Mouse (Mus musculus) forebrain, embryonic 11.5 days (tissue): Measurements from ENCODE around the gene Hist1h2af. TPM values are rescaled to one million over a fixed set of nuclear protein-coding genes. Genes with fewer than 3 reads are reported as not detected.

Experiments
- ATAC-seq: fragments of 200-750 bp; cut with Nextera tagmentation; replicated peaks from 2 replicates; pipeline ENCODE4 v1.8.0; 2017; ENCODE audit warnings: moderate TSS enrichment; ENCODE audit not compliant: low FRiP score
- DNase-seq: peaks from one replicate; pipeline ENCODE4 v3.0.0-alpha.2; 2017; ENCODE audit warnings: low spot score
- H3K27ac ChIP-seq: fragments of 300-500 bp; sonication (generic); 2 replicates; pipeline ENCODE4 v1.5.1; 2014; ENCODE audit warnings: low read depth, low read length
- H3K27me3 ChIP-seq: fragments of 300-500 bp; sonication (generic); 2 replicates; pipeline ENCODE4 v1.6.1; 2014; ENCODE audit warnings: mild to moderate bottlenecking, low read length, mixed read lengths; ENCODE audit not compliant: control insufficient read depth, insufficient read depth
- H3K36me3 ChIP-seq: fragments of 300-500 bp; sonication (generic); 2 replicates; pipeline ENCODE4 v1.6.1; 2014; ENCODE audit warnings: mild to moderate bottlenecking, low read length, moderate library complexity, mixed read lengths; ENCODE audit not compliant: control insufficient read depth, insufficient read depth
- H3K4me1 ChIP-seq: fragments of 300-500 bp; sonication (generic); replicated peaks from 2 replicates; pipeline ENCODE4 v1.6.1; 2014; ENCODE audit warnings: low read length, mixed read lengths; ENCODE audit not compliant: control insufficient read depth, insufficient read depth
- H3K4me2 ChIP-seq: fragments of 300-500 bp; sonication (generic); 2 replicates; pipeline ENCODE4 v1.6.1; 2014; ENCODE audit warnings: low read depth, mild to moderate bottlenecking, low read length, moderate library complexity, mixed read lengths; ENCODE audit not compliant: severe bottlenecking
- H3K4me3 ChIP-seq: fragments of 300-500 bp; sonication (generic); 2 replicates; pipeline ENCODE4 v1.5.1; 2014; ENCODE audit warnings: low read depth, low read length
- H3K9ac ChIP-seq: fragments of 300-500 bp; sonication (generic); 2 replicates; pipeline ENCODE4 v1.6.1; 2014; ENCODE audit warnings: low read length
- H3K9me3 ChIP-seq: fragments of 300-500 bp; sonication (generic); 2 replicates; pipeline ENCODE4 v1.6.1; 2016; ENCODE audit warnings: low read length, mixed read lengths; ENCODE audit not compliant: control insufficient read depth
- WGBS: fragments of 180-500 bp; shearing (Covaris S2); extraction: QIAGEN DNeasy Blood & Tissue Kit; methylation state at CpG from one replicate; pipeline ENCODE4 v1.1.7; 2014; 5-methylcytosine and 5-hydroxymethylcytosine counted together
- polyA plus RNA-seq: library from polyadenylated mRNA; unstranded; fragments of >200 nt; fragmentation: Nextera tagmentation; extraction: Ambion mirVana; gene quantifications from 2 replicates; pipeline ENCODE4 v1.2.1, GENCODE M21; 2014

Gene Hist1h2af
- polyA plus RNA-seq, 1 experiment from 2014 or later, result 7.7 TPM

- Histone ChIP-seq H3K27me3 (no peaks in the 10 kb centered on the region), H3K27ac (no peak overlapping the region), H3K4me1 (peaks cover 3% of the 10 kb centered on the region; the same call in 1 of the 2 replicates), H3K9me3 (no peaks in the 10 kb centered on the region), H3K36me3 (no peaks in the 10 kb centered on the region), H3K9ac (no peak overlapping the region), H3K4me2 (peak overlapping the region; percentile 51), H3K4me3 (peak overlapping the region; percentile 24)
- DNase-seq (no peak), ATAC-seq (no peak)
- 3% methylated on average over 10 of the region's 10 CpGs for WGBS
These were observed 35.1 kb upstream of the Hist1h2af start for GRCm38 (mm10) chr13:23498653-23499052.

- H3K27me3 ChIP-seq, result no peaks in the 10 kb centered on the region
- no peaks in the 10 kb centered on the region for H3K36me3 ChIP-seq
- DNase-seq (no peak), ATAC-seq (no peak)
- H3K9me3 ChIP-seq, result no peaks in the 10 kb centered on the region
- no peak overlapping the region for H3K4me3 ChIP-seq
- H3K4me1 ChIP-seq, result peaks cover 3% of the 10 kb centered on the region; the same call in 1 of the 2 replicates
- no peak overlapping the region for H3K27ac ChIP-seq
- no peak overlapping the region for H3K9ac ChIP-seq
- no peak overlapping the region for H3K4me2 ChIP-seq
- WGBS, result 1% methylated on average over 7 of the region's 7 CpGs
These were observed 33.8 kb upstream of the Hist1h2af start for GRCm38 (mm10) chr13:23499943-23500342.

DNA sequence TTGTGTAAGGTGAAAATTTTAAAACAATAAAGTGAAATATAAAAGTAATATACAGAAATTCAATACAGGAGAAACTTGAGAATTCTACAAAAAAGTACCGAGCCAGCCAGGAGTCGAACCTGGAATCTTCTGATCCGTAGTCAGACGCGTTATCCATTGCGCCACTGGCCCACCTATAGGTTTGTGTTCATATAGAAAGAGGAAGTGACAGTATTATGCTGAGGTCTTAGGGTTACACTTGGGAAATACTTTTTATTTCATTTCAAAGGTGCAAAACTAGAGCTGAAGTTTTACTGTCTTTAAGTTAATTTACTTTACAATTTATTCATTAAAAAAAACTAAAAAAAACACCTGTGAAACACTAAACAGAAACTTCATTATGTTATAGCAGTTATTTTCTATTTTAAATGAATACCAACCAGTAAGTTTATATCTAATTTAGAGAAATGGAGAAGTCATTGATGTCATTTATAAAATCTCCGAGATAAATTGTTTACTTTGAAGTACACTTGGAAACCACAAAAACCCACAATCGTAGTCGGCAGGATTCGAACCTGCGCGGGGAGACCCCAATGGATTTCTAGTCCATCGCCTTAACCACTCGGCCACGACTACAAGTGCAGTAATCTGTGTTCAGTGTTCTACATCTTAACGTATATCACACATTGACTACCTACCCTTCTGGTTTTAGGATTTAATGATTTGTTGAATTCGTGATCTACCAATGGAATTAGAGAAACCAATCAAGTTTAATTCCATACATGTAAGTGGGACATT, 33.1 kb upstream of the Hist1h2af start:
- Histone ChIP-seq H3K27ac (no peak overlapping the region), H3K4me3 (no peak overlapping the region; the same call in 1 of the 2 replicates), H3K36me3 (no peaks in the 10 kb centered on the region), H3K4me1 (peaks cover 6% of the 10 kb centered on the region; the same call in 1 of the 2 replicates), H3K9me3 (no peaks in the 10 kb centered on the region), H3K27me3 (no peaks in the 10 kb centered on the region), H3K4me2 (peak overlapping the region; percentile 24; the same call in 1 of the 2 replicates), H3K9ac (no peak overlapping the region)
- WGBS, result under 1% methylated on average over 17 of the region's 17 CpGs
- ATAC-seq, result peak; percentile 77
- DNase-seq, result peak; percentile 92

GRCm38 (mm10) chr13:23501511-23501910, 32.2 kb upstream of the Hist1h2af start:
- ATAC-seq (no peak), DNase-seq (no peak)
- Histone ChIP-seq H3K4me2 (peak overlapping the region; percentile 24), H3K4me3 (peak overlapping the region; percentile 11), H3K9me3 (no peaks in the 10 kb centered on the region), H3K36me3 (no peaks in the 10 kb centered on the region), H3K27me3 (no peaks in the 10 kb centered on the region), H3K9ac (no peak overlapping the region), H3K27ac (no peak overlapping the region), H3K4me1 (peaks cover 6% of the 10 kb centered on the region; the same call in 1 of the 2 replicates)
- 26% methylated on average over 5 of the region's 5 CpGs for WGBS

- Histone ChIP-seq H3K27ac (no peak overlapping the region), H3K27me3 (no peaks in the 10 kb centered on the region), H3K9ac (no peak overlapping the region), H3K4me3 (peak overlapping the region; percentile 11; the same call in 1 of the 2 replicates), H3K36me3 (no peaks in the 10 kb centered on the region), H3K4me2 (peak overlapping the region; percentile 24), H3K4me1 (peaks cover 6% of the 10 kb centered on the region; the same call in 1 of the 2 replicates), H3K9me3 (no peaks in the 10 kb centered on the region)
- ATAC-seq (no peak), DNase-seq (no peak)
- 28% methylated on average over 9 of the region's 9 CpGs for WGBS
These were observed 31.6 kb upstream of the Hist1h2af start for GRCm38 (mm10) chr13:23502031-23502567.

GRCm38 (mm10) chr13:23502916-23503315, 30.8 kb upstream of the Hist1h2af start:
- Histone ChIP-seq H3K4me1 (peaks cover 6% of the 10 kb centered on the region; the same call in 1 of the 2 replicates), H3K9me3 (no peaks in the 10 kb centered on the region), H3K36me3 (no peaks in the 10 kb centered on the region), H3K4me2 (no peak overlapping the region), H3K27ac (no peak overlapping the region), H3K4me3 (no peak overlapping the region), H3K27me3 (no peaks in the 10 kb centered on the region), H3K9ac (no peak overlapping the region)
- ATAC-seq (no peak), DNase-seq (no peak)
- WGBS, result 32% methylated on average over 4 of the region's 4 CpGs

- Histone ChIP-seq H3K36me3 (no peaks in the 10 kb centered on the region), H3K4me1 (peaks cover 6% of the 10 kb centered on the region; the same call in 1 of the 2 replicates), H3K4me3 (peak overlapping the region; percentile 5; the same call in 1 of the 2 replicates), H3K9me3 (no peaks in the 10 kb centered on the region), H3K27me3 (no peaks in the 10 kb centered on the region), H3K9ac (no peak overlapping the region), H3K4me2 (peak overlapping the region; percentile 6; the same call in 1 of the 2 replicates), H3K27ac (no peak overlapping the region)
- DNase-seq, result peak; percentile 72
- under 1% methylated on average over 9 of the region's 9 CpGs for WGBS
- no peak; the same call in 1 of the 2 replicates for ATAC-seq
These were observed 29.9 kb upstream of the Hist1h2af start for GRCm38 (mm10) chr13:23503797-23504196.

- H3K4me2 ChIP-seq, result peak overlapping the region; percentile 55
- H3K4me1 ChIP-seq, result peaks cover 2% of the 10 kb centered on the region; the same call in 1 of the 2 replicates
- H3K9me3 ChIP-seq, result no peaks in the 10 kb centered on the region
- H3K4me3 ChIP-seq, result peak overlapping the region; percentile 28
- DNase-seq (peak; percentile 70), ATAC-seq (no peak; the same call in 1 of the 2 replicates)
- no peak overlapping the region for H3K27ac ChIP-seq
- H3K27me3 ChIP-seq, result no peaks in the 10 kb centered on the region
- H3K36me3 ChIP-seq, result no peaks in the 10 kb centered on the region
- peak overlapping the region; percentile 47; the same call in 1 of the 2 replicates for H3K9ac ChIP-seq
- 2% methylated on average over 14 of the region's 14 CpGs for WGBS
These were observed 27.9 kb upstream of the Hist1h2af start for GRCm38 (mm10) chr13:23505662-23506345.
